Mouse (Mus musculus): ENCODE data around the gene Dpy19l1.

GRCm38 (mm10) chr9:24387230-24387629 lies 115.7 kb downstream of the Dpy19l1 start:
- no peak for TF ChIP-seq GATA1 (IDR thresholded peaks at IDR 0.05; ENCODE audit: borderline replicate concordance, low read length)
- TF ChIP-seq FLI1 (IDR thresholded peaks at IDR 0.05; ENCODE audit: low read length), result no peak

Measured in megakaryocyte, embryonic 14.5 days (primary cell).